Mouse (Mus musculus): ENCODE measurements around the gene Gm8229.
"Not testable (repeated sequence)": the region's sequence is repeated elsewhere in the genome, so short reads cannot be mapped to it uniquely, and the experiment has no call there.

The Gm8229 gene

GRCm38 (mm10) chr14:44365057-44365456, at the start of gene Gm8229:
Gene Gm8229 (plus strand): TSS chr14:44365357.
- DNase-seq (ENCODE audit: low spot score), result not testable (repeated sequence)

- not testable (repeated sequence) for DNase-seq (ENCODE audit: low spot score)
Observed at GRCm38 (mm10) chr14:44338484-44338883, 26.7 kb upstream of the Gm8229 start, which contains the start of gene Gm5930. Gene Gm5930 (minus strand): TSS chr14:44338584.

- not testable (repeated sequence) for DNase-seq (ENCODE audit: low spot score)
Observed at GRCm38 (mm10) chr14:44361416-44361815, 3.7 kb upstream of the Gm8229 start.

GRCm38 (mm10) chr14:44362301-44362700, 2.9 kb upstream of the Gm8229 start:
- peak; percentile 3 for DNase-seq (ENCODE audit: low spot score)

GRCm38 (mm10) chr14:44384233-44384632, 19.1 kb downstream of the Gm8229 start:
- DNase-seq (ENCODE audit: low spot score), result not testable (repeated sequence)

GRCm38 (mm10) chr14:44410588-44410987, 45.4 kb downstream of the Gm8229 start, which contains the start of gene Gm3371:
Gene Gm3371 (minus strand): TSS chr14:44410688.
- not testable (repeated sequence) for DNase-seq (ENCODE audit: low spot score)
